Comparison of ENCODE assay signal across 8 mouse cellular contexts in genomic region chr16:31458229-31458918, GRCm38 (mm10). TPM values are rescaled to one million over a fixed set of nuclear protein-coding genes. Genes with fewer than 3 reads are reported as not detected.
DNase-seq lines count a peak whose midpoint lies in the region; ATAC-seq and TF ChIP-seq lines count a peak whose summit lies in the region.

No protein-coding gene starts in this region.

- DNase-seq in T-cell, adult 2 months (ENCODE audit: low spot score) = peak; percentile 28
- DNase-seq in cerebellum, adult 9-10 months = peak; percentile 87
- DNase-seq in forelimb bud, embryonic 11.5 days (ENCODE audit: low read depth, low spot score) = peak; percentile 89
- peak; percentile 92 for DNase-seq in hindbrain, postnatal 0 days (ENCODE audit: low spot score)
- peak; percentile 75 to 86 for DNase-seq in left cerebral cortex, adult 2 months (ENCODE audit: extremely low spot score in 1 of 2, low spot score in 2 of 2)
- DNase-seq in right cerebral cortex, adult 2 months (ENCODE audit: low spot score in 2 of 2) = peak; percentile 84 to 87
- peak; percentile 56 for DNase-seq in urinary bladder, postnatal 10 days (ENCODE audit: low spot score)

- no peaks in the 10 kb centered on the region for H3K4me1 ChIP-seq in hindbrain, postnatal 0 days (ENCODE audit: insufficient read depth, low read length)

- intact Hi-C loops in left cerebral cortex, adult 2 months (cut with DNase I) = loop anchor here (2.0 kb wide), 2 partner anchors 246 to 266 kb away; no protein-coding TSS in a partner anchor

- peak overlapping the region; percentile 55 for H3K4me2 ChIP-seq in hindbrain, postnatal 0 days (ENCODE audit: low read depth, low read length)

- H3K9ac ChIP-seq in hindbrain, postnatal 0 days (replicated peaks; ENCODE audit: low read length) = peak overlapping the region; percentile 33; the same call in 1 of the 2 replicates

- peak; percentile 97 for TF ChIP-seq CTCF in hindbrain, postnatal 0 days (IDR thresholded peaks at IDR 0.05; ENCODE audit: low read depth)
- peak; percentile 96 for TF ChIP-seq CTCF in left cerebral cortex, adult 2 months (IDR thresholded peaks at IDR 0.05)

- H3K27ac ChIP-seq in hindbrain, postnatal 0 days = peak overlapping the region; percentile 15; the same call in 1 of the 2 replicates
- H3K27ac ChIP-seq in left cerebral cortex, adult 2 months = peak overlapping the region; percentile 2; the same call in 1 of the 2 replicates

- ATAC-seq in hindbrain, postnatal 0 days = peak; percentile 70
- 0 out of 2 replicates have a peak, but pooled peaks have one; percentile 40 for ATAC-seq in megakaryocyte, adult 5-6 weeks (ENCODE audit: poor library complexity, severe bottlenecking)

- WGBS in hindbrain, postnatal 0 days = 3% methylated on average over 17 of the region's 17 CpGs

- H3K4me3 ChIP-seq in hindbrain, postnatal 0 days (ENCODE audit: low read length) = peak overlapping the region; percentile 23
- H3K4me3 ChIP-seq in left cerebral cortex, adult 2 months = no peak overlapping the region

- H3K9me3 ChIP-seq in hindbrain, postnatal 0 days (ENCODE audit: low read length) = no peaks in the 10 kb centered on the region

- H3K36me3 ChIP-seq in hindbrain, postnatal 0 days (ENCODE audit: insufficient read depth, low read length) = peaks cover 24% of the 10 kb centered on the region; the same call in 1 of the 2 replicates

- no peaks in the 10 kb centered on the region for H3K27me3 ChIP-seq in hindbrain, postnatal 0 days (ENCODE audit: insufficient read depth, low read length)

RNA-seq across cellular contexts. Expression of gene Bdh1, which starts 36.3 kb away (rescaled TPM):
- total RNA-seq in hindbrain, postnatal 0 days (2014; rRNA removed) = 102 and 108 TPM in 2 replicates
- 134 and 137 TPM in 2 replicates for polyA plus RNA-seq in hindbrain, postnatal 0 days (2015; fragmentation: Nextera tagmentation; extraction: Ambion mirVana)
- total RNA-seq in left cerebral cortex, adult 2 months (2021) = 100 to 1,000 TPM; 108 TPM
- total RNA-seq in megakaryocyte, adult 5-6 weeks (2015) = 0.16 and 0.56 TPM in 2 replicates
- 1.5 and 3.2 TPM in 2 replicates for total RNA-seq in megakaryocyte, adult 5-6 weeks (2017)

Comparison
In these comparisons a context has a peak if more than half of its experiments do, and no peak if none do; other contexts are left out.
1. DNase-seq: peak in every context shown above with its lines; median percentile 92 in hindbrain, postnatal 0 days; 89 in forelimb bud, embryonic 11.5 days; 87 in cerebellum, adult 9-10 months; 86 in right cerebral cortex, adult 2 months; 80 in left cerebral cortex, adult 2 months; 56 in urinary bladder, postnatal 10 days; 28 in T-cell, adult 2 months.
2. RNA of gene Bdh1, which starts 36.3 kb away (total RNA-seq): 108 TPM in left cerebral cortex, adult 2 months and 102 to 108 TPM in hindbrain, postnatal 0 days; 0.16 to 3.2 TPM in megakaryocyte, adult 5-6 weeks; every median in the first group is over 10 times any median in the second.